Mouse (Mus musculus) MEL (cell line): Measurements from ENCODE around the gene Eef2. TPM values are rescaled to one million over a fixed set of nuclear protein-coding genes. Genes with fewer than 3 reads are reported as not detected.

Experiments used
- DNase-seq: peaks from one replicate; pipeline ENCODE4 v3.0.0; 2011; ENCODE audit warnings: low read depth, low spot score
- H3K27ac ChIP-seq: 2 replicates; pipeline ENCODE4 v1.5.1; 2012; ENCODE audit warnings: low read depth, mild to moderate bottlenecking, control low read depth, low read length, moderate library complexity; ENCODE audit not compliant: control insufficient read depth
- H3K27me3 ChIP-seq, 2 experiments: fragments of 150-350 bp in 1 of 2; sonication (generic) in 1 of 2; 2 replicates each; pipeline ENCODE4 v1.6.1; 2012; ENCODE audit warnings: low read length in 2 of 2, mild to moderate bottlenecking in 2 of 2, improper control_type of control experiment in 1 of 2, moderate library complexity in 1 of 2; ENCODE audit not compliant: insufficient read depth in 2 of 2, control insufficient read depth in 1 of 2
- H3K36me3 ChIP-seq, 2 experiments: 2 replicates each; pipeline ENCODE4 v1.6.1; 2012 to 2014; ENCODE audit warnings: low read length in 2 of 2, improper control_type of control experiment in 1 of 2, inconsistent platforms in 1 of 2, mild to moderate bottlenecking in 1 of 2; ENCODE audit not compliant: insufficient read depth in 2 of 2, control insufficient read depth in 1 of 2
- H3K4me1 ChIP-seq, 2 experiments: fragments of 150-350 bp in 1 of 2; sonication (generic) in 1 of 2; 2 replicates each; pipeline ENCODE4 v1.6.1; 2012; ENCODE audit warnings: low read length in 2 of 2, improper control_type of control experiment in 1 of 2, mild to moderate bottlenecking in 1 of 2; ENCODE audit not compliant: insufficient read depth in 2 of 2, control insufficient read depth in 1 of 2
- H3K4me3 ChIP-seq, 2 experiments: fragments of 150-350 bp in 1 of 2; sonication (generic) in 1 of 2; 2 replicates each; pipeline ENCODE4 v1.5.1; 2012; ENCODE audit warnings: low read depth in 2 of 2, low read length in 2 of 2, mild to moderate bottlenecking in 2 of 2, moderate library complexity in 2 of 2, control low read depth in 1 of 2, improper control_type of control experiment in 1 of 2; ENCODE audit not compliant: control insufficient read depth in 1 of 2, insufficient read depth in 1 of 2
- H3K79me2 ChIP-seq: 2 replicates; pipeline ENCODE4 v1.6.1; 2012; ENCODE audit warnings: mild to moderate bottlenecking, low read length, moderate library complexity; ENCODE audit not compliant: control insufficient read depth, poor library complexity, insufficient read depth
- H3K9ac ChIP-seq: 2 replicates; pipeline ENCODE4 v1.6.1; 2012; ENCODE audit warnings: low read depth, mild to moderate bottlenecking, control low read depth, low read length, moderate library complexity; ENCODE audit not compliant: control insufficient read depth, poor library complexity, severe bottlenecking
- H3K9me3 ChIP-seq: fragments of 150-350 bp; sonication (generic); replicated peaks from 2 replicates; pipeline ENCODE4 v1.6.1; 2012; ENCODE audit warnings: mild to moderate bottlenecking, low read length, improper control_type of control experiment, moderate library complexity; ENCODE audit not compliant: insufficient read depth
- CHD1 ChIP-seq: IDR thresholded peaks from 2 replicates; pipeline ENCODE4 v1.6.1; 2012; ENCODE audit warnings: low read depth, mild to moderate bottlenecking, inconsistent platforms, low read length, improper control_type of control experiment
- CHD2 ChIP-seq: IDR thresholded peaks from 2 replicates; pipeline ENCODE4 v1.6.1; 2011; ENCODE audit warnings: low read length, improper control_type of control experiment
- ELF1 ChIP-seq: IDR thresholded peaks from 2 replicates; pipeline ENCODE4 v1.6.1; 2014; ENCODE audit warnings: low read depth, mild to moderate bottlenecking, inconsistent platforms, low read length, improper control_type of control experiment, moderate library complexity
- EP300 ChIP-seq, 2 experiments: IDR thresholded peaks; 2 replicates each; pipeline ENCODE4 v1.6.1; 2011; ENCODE audit warnings: improper control_type of control experiment in 2 of 2, low read length in 2 of 2, low read depth in 1 of 2, mild to moderate bottlenecking in 1 of 2
- GABPA ChIP-seq: IDR thresholded peaks from 2 replicates; pipeline ENCODE4 v1.6.1; 2012; ENCODE audit warnings: low read depth, mild to moderate bottlenecking, inconsistent platforms, low read length, improper control_type of control experiment, moderate library complexity
- GATA1 ChIP-seq: IDR thresholded peaks from 2 replicates; pipeline ENCODE4 v1.6.1; 2011; ENCODE audit warnings: low read depth, low read length, improper control_type of control experiment
- HCFC1 ChIP-seq: IDR thresholded peaks from 2 replicates; pipeline ENCODE4 v1.6.1; 2012; ENCODE audit warnings: low read depth, mild to moderate bottlenecking, inconsistent platforms, low read length, improper control_type of control experiment, moderate library complexity
- JUND ChIP-seq: IDR thresholded peaks from 2 replicates; pipeline ENCODE4 v1.6.1; 2011; ENCODE audit warnings: low read depth, mild to moderate bottlenecking, improper control_type of control experiment, low read length
- MAFK ChIP-seq: IDR thresholded peaks from 2 replicates; pipeline ENCODE4 v1.6.1; 2011; ENCODE audit warnings: low read depth, mild to moderate bottlenecking, low read length, improper control_type of control experiment, borderline replicate concordance
- MAX ChIP-seq: IDR thresholded peaks from 2 replicates; pipeline ENCODE4 v1.6.1; 2011; ENCODE audit warnings: low read length, improper control_type of control experiment
- MAZ ChIP-seq: IDR thresholded peaks from 2 replicates; pipeline ENCODE4 v1.6.1; 2012; ENCODE audit warnings: low read depth, mild to moderate bottlenecking, inconsistent platforms, low read length, improper control_type of control experiment
- MXI1 ChIP-seq: IDR thresholded peaks from 2 replicates; pipeline ENCODE4 v1.6.1; 2011; ENCODE audit warnings: mild to moderate bottlenecking, low read depth, low read length, improper control_type of control experiment
- MYB ChIP-seq: IDR thresholded peaks from 2 replicates; pipeline ENCODE4 v1.6.1; 2011; ENCODE audit warnings: mild to moderate bottlenecking, low read depth, low read length, improper control_type of control experiment
- MYC ChIP-seq: IDR thresholded peaks from 2 replicates; pipeline ENCODE4 v1.6.1; 2011; ENCODE audit warnings: low read depth, mild to moderate bottlenecking, low read length, improper control_type of control experiment, moderate library complexity
- NELFE ChIP-seq: IDR thresholded peaks from 2 replicates; pipeline ENCODE4 v1.6.1; 2011; ENCODE audit warnings: low read depth, low read length, improper control_type of control experiment
- NRF1 ChIP-seq: IDR thresholded peaks from 2 replicates; pipeline ENCODE4 v1.6.1; 2014; ENCODE audit warnings: low read depth, mild to moderate bottlenecking, inconsistent platforms, low read length, improper control_type of control experiment, moderate library complexity; ENCODE audit not compliant: poor library complexity, insufficient read depth, severe bottlenecking
- POLR2A ChIP-seq, 2 experiments: IDR thresholded peaks; 2 replicates each; pipeline ENCODE4 v1.6.1; 2011 to 2012; ENCODE audit warnings: low read length in 2 of 2, mild to moderate bottlenecking in 2 of 2, control low read depth in 1 of 2, improper control_type of control experiment in 1 of 2, low read depth in 1 of 2, moderate library complexity in 1 of 2; ENCODE audit not compliant: control insufficient read depth in 1 of 2, insufficient read depth in 1 of 2, poor library complexity in 1 of 2
- POLR2AphosphoS2 ChIP-seq: IDR thresholded peaks from 2 replicates; pipeline ENCODE4 v1.6.1; 2011; ENCODE audit warnings: low read length, improper control_type of control experiment
- POLR2AphosphoS5 ChIP-seq: IDR thresholded peaks from 2 replicates; pipeline ENCODE4 v1.6.1; 2012; ENCODE audit warnings: low read depth, borderline replicate concordance, mild to moderate bottlenecking, inconsistent platforms, low read length, moderate library complexity, mixed read lengths
- RAD21 ChIP-seq: IDR thresholded peaks from 2 replicates; pipeline ENCODE4 v1.6.1; 2011; ENCODE audit warnings: mild to moderate bottlenecking, low read depth, low read length, improper control_type of control experiment
- RCOR1 ChIP-seq: IDR thresholded peaks from 2 replicates; pipeline ENCODE4 v1.6.1; 2012; ENCODE audit warnings: low read depth, mild to moderate bottlenecking, inconsistent platforms, low read length, improper control_type of control experiment
- SMC3 ChIP-seq: IDR thresholded peaks from 2 replicates; pipeline ENCODE4 v1.6.1; 2011; ENCODE audit warnings: low read depth, low read length, improper control_type of control experiment
- TAL1 ChIP-seq: IDR thresholded peaks from 2 replicates; pipeline ENCODE4 v1.6.1; 2012; ENCODE audit warnings: mild to moderate bottlenecking, inconsistent platforms, low read length, moderate library complexity, mixed read lengths
- TCF12 ChIP-seq: IDR thresholded peaks from 2 replicates; pipeline ENCODE4 v1.6.1; 2014; ENCODE audit warnings: low read depth, mild to moderate bottlenecking, inconsistent platforms, low read length, improper control_type of control experiment, moderate library complexity
- UBTF ChIP-seq: IDR thresholded peaks from 2 replicates; pipeline ENCODE4 v1.6.1; 2012; ENCODE audit warnings: low read depth, mild to moderate bottlenecking, inconsistent platforms, low read length, improper control_type of control experiment, moderate library complexity, borderline replicate concordance; ENCODE audit not compliant: insufficient read depth
- USF1 ChIP-seq: IDR thresholded peaks from 2 replicates; pipeline ENCODE4 v1.6.1; 2014; ENCODE audit warnings: low read depth, mild to moderate bottlenecking, inconsistent platforms, low read length, improper control_type of control experiment, moderate library complexity
- ZC3H11A ChIP-seq: IDR thresholded peaks from 2 replicates; pipeline ENCODE4 v1.6.1; 2012; ENCODE audit warnings: low read depth, mild to moderate bottlenecking, inconsistent platforms, low read length, improper control_type of control experiment
- ZMIZ1 ChIP-seq: IDR thresholded peaks from 2 replicates; pipeline ENCODE4 v1.6.1; 2012; ENCODE audit warnings: low read depth, mild to moderate bottlenecking, inconsistent platforms, low read length, improper control_type of control experiment, moderate library complexity
- ZNF384 ChIP-seq: IDR thresholded peaks from 2 replicates; pipeline ENCODE4 v1.6.1; 2012; ENCODE audit warnings: low read depth, mild to moderate bottlenecking, inconsistent platforms, low read length, improper control_type of control experiment
- polyA plus RNA-seq, 2 experiments: library from polyadenylated mRNA; stranded (reverse) in 1 of 2; unstranded in 1 of 2; fragments of >175 nt in 1 of 2; fragments of >200 nt in 1 of 2; gene quantifications; 2 replicates each; pipeline versions ENCODE4 v1.2.1 to v1.2.4; 2012; ENCODE audit warnings: low replicate concordance in 2 of 2, low read depth in 1 of 2; ENCODE audit not compliant: insufficient read length in 2 of 2, insufficient read depth in 1 of 2, missing spikeins in 1 of 2
- total RNA-seq: library from RNA; depleted of rRNA; stranded (reverse); fragments of 300-350 nt; gene quantifications from 2 replicates; pipeline ENCODE4 v1.2.3, GENCODE M21; 2012

Eef2 gene
- total and polyA plus RNA-seq, 3 experiments, result 2,863 to 4,586 (median 3,442) TPM

DNA sequence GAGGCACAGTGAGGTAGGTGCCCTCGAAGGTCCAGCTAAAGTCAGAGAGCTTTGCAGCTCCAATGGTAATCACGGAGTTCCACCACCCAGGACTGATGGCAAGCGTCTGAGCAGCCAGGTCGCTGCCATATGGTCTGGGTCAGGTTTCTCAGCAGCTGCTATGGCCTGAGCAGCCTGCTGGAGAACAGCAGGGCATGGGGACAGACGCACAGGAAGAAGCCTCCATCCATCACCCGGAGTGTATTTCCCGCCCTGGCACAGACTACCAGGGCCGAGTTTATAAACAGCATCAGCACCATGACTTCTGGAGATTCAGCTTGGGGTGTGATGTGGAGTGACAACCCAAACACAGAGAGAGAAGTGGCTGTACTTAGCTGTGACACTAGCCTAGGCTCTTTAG, 11.3 kb upstream of the Eef2 start:
- no peaks in the 10 kb centered on the region for H3K27me3 ChIP-seq
- H3K4me3 ChIP-seq, result no peak overlapping the region
- H3K36me3 ChIP-seq, result peaks cover 2 to 3% of the 10 kb centered on the region in 2 experiments; a peak in 3 of 4 replicates
- H3K4me1 ChIP-seq, result peaks cover 0 to 4% of the 10 kb centered on the region in 2 experiments; a peak in 1 of 4 replicates
- no peak overlapping the region for H3K9ac ChIP-seq
- TF ChIP-seq ELF1 (no peak), ZMIZ1 (no peak), CHD1 (no peak), TAL1 (no peak), RCOR1 (no peak), USF1 (no peak), POLR2AphosphoS5 (no peak), RAD21 (no peak), MAFK (no peak), NRF1 (no peak), ZNF384 (no peak), MAZ (no peak), MYB (no peak), MYC (no peak), CHD2 (no peak)
- H3K27ac ChIP-seq, result no peak overlapping the region
- H3K9me3 ChIP-seq, result no peaks in the 10 kb centered on the region
- DNase-seq, result no peak
- peaks cover 31% of the 10 kb centered on the region for H3K79me2 ChIP-seq

DNA sequence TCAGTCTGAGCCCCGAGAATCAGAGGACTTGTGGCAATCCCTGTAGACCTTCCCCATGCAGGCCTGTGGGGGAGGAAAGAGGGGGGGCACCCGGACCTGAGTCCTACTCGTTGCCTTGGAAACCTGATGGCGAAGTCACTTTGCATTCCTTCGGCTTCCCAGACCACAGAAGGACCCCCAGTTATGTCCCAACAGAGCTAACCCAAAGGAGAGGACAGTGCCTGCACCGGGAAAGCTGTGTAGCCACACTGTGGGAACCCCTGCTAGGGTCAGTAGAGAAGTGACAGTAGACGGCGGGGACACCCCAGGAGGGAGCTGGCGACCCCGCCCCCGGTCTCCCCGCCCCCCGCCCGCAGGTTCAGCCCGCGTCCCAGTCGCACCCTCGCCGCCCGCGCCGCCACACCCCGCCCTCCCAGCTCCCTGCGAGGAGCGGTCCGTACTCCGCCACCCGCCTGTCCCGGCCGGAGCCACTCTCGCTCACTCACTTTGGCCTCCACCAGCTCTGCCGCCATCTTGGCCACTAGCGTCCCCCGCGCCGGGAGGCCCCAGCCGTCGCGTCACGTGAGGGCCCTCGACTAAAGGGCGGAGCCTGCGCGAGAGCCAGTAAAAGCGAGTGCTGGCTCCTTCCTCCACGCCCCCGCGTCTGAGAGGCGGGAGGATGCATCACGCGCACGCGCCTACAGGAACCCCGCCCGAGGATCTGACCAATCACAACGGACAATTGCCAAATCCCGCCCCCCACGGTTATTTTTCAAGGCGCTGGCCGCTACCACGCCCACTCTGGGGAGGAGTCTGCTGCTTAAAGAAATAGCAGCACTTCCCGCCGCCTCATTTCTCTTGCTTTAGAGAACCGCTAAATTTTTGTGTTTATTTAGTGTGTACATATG, 9.0 kb upstream of the Eef2 start, which contains the start of gene Pias4:
Pias4 (minus strand) TSS at position 724 of the 887 bp plus-strand sequence.
- peak within 1 kb of the TSS; percentile 91 for H3K4me3 ChIP-seq
- H3K27ac ChIP-seq, result peak within 1 kb of the TSS; percentile 95
- peaks cover 0 to 4% of the 10 kb centered on the region in 2 experiments; a peak in 1 of 4 replicates for H3K4me1 ChIP-seq
- H3K36me3 ChIP-seq, result peaks cover 0 to 3% of the 10 kb centered on the region in 2 experiments; a peak in 2 of 4 replicates
- peaks cover 27% of the 10 kb centered on the region for H3K79me2 ChIP-seq
- no peaks in the 10 kb centered on the region for H3K27me3 ChIP-seq
- no peaks in the 10 kb centered on the region for H3K9me3 ChIP-seq
- peak within 1 kb of the TSS; percentile 89 for H3K9ac ChIP-seq
- peak; percentile 99 for DNase-seq
- TF ChIP-seq GABPA, result no peak
- peak; percentile 83 for TF ChIP-seq HCFC1
- no peak for TF ChIP-seq GATA1
- peak; percentile 80 for TF ChIP-seq NELFE
- TF ChIP-seq POLR2A (IDR thresholded peaks at IDR 0.05; ENCODE audit: control insufficient read depth in 1 of 2, insufficient read depth in 1 of 2, low read depth in 1 of 2, low read length in 2 of 2, poor library complexity in 1 of 2), result peak; percentile 72 to 76; a peak in 3 of 4 replicates
- TF ChIP-seq EP300 (IDR thresholded peaks at IDR 0.05; ENCODE audit: low read depth in 1 of 2, low read length in 2 of 2), result peak in 1 of 2 experiments; percentile 7; a peak in 1 of 4 replicates
- TF ChIP-seq RCOR1, result no peak
- TF ChIP-seq ZC3H11A, result no peak
- no peak for TF ChIP-seq JUND
- peak; percentile 80 for TF ChIP-seq TCF12
- no peak for TF ChIP-seq MAFK
- TF ChIP-seq USF1, result peak; percentile 100
- TF ChIP-seq SMC3, result no peak
- peak; percentile 60 for TF ChIP-seq MXI1
- TF ChIP-seq NRF1, result peak; percentile 91
- TF ChIP-seq UBTF, result no peak
- peak; percentile 89 for TF ChIP-seq MAX
- TF ChIP-seq CHD1, result no peak
- peak; percentile 14; the same call in 1 of the 2 replicates for TF ChIP-seq ELF1
- TF ChIP-seq MAZ, result no peak
- TF ChIP-seq CHD2, result no peak
- TF ChIP-seq POLR2AphosphoS2, result peak; percentile 51; the same call in 1 of the 2 replicates
- no peak for TF ChIP-seq MYB
